Mouse (Mus musculus): ENCODE measurements around the gene Dhrs11. TPM values are rescaled to one million over a fixed set of nuclear protein-coding genes. Genes with fewer than 3 reads are reported as not detected.
A peak's percentile ranks its signal among the peaks of the same experiment; 100 is the strongest.
"Not testable (repeated sequence)": the region's sequence is repeated elsewhere in the genome, so short reads cannot be mapped to it uniquely, and the experiment has no call there.

Gene Dhrs11
- total RNA-seq (2021): 10 to 100 TPM; 30.6 to 33.4 TPM
- long read RNA-seq, experiment 1, transcript Dhrs11-201 (7 exons, 1,254 nt): major isoform, 34 of 46 reads
- long read RNA-seq, experiment 1, partial matches to known transcripts: 2 of 46 reads
- long read RNA-seq, experiment 1, other reads (novel, unspliced or antisense): 10 of 46 reads
- long read RNA-seq, experiment 2, transcript Dhrs11-201 (7 exons, 1,254 nt): major isoform, 43 of 58 reads
- long read RNA-seq, experiment 2, partial matches to known transcripts: 3 of 58 reads
- long read RNA-seq, experiment 2, other reads (novel, unspliced or antisense): 12 of 58 reads

GRCm38 (mm10) chr11:84828516-84829399 is at the start of gene Dhrs11:
TSS of gene Dhrs11 (minus strand) at chr11:84828994.
- peak; percentile 95 to 96 for DNase-seq
- intact Hi-C loops (cut with DNase I): no loop called here

- intact Hi-C loops (cut with DNase I); DNase-seq: not testable (repeated sequence)
Observed at GRCm38 (mm10) chr11:84876020-84876419, 47.2 kb upstream of the Dhrs11 start.

GRCm38 (mm10) chr11:84873042-84873833 is 44.4 kb upstream of the Dhrs11 start:
- DNase-seq: no peak
- intact Hi-C loops (cut with DNase I): no loop called here

- DNase-seq: no peak
- intact Hi-C loops (cut with DNase I): no loop called here
Observed at GRCm38 (mm10) chr11:84871548-84872069, 42.8 kb upstream of the Dhrs11 start.

- no peak for DNase-seq
- intact Hi-C loops (cut with DNase I): no loop called here
Observed at GRCm38 (mm10) chr11:84871046-84871445, 42.3 kb upstream of the Dhrs11 start.

- intact Hi-C loops (cut with DNase I): no loop called here
- DNase-seq: peak; percentile 91
Observed at GRCm38 (mm10) chr11:84870337-84871043, 41.7 kb upstream of the Dhrs11 start, which contains the start of gene Ggnbp2. TSS of gene Ggnbp2 (minus strand) at chr11:84870817.

GRCm38 (mm10) chr11:84869537-84870232 is 40.9 kb upstream of the Dhrs11 start:
- DNase-seq: peak; percentile 88 to 90
- intact Hi-C loops (cut with DNase I): loop anchor here (5.0 kb wide), 1 partner anchor 37 kb away; no protein-coding TSS in a partner anchor

- DNase-seq: no peak
- intact Hi-C loops (cut with DNase I): loop anchor here (5.0 kb wide), 1 partner anchor 37 kb away; no protein-coding TSS in a partner anchor
Observed at GRCm38 (mm10) chr11:84868786-84869259, 40.0 kb upstream of the Dhrs11 start.

GRCm38 (mm10) chr11:84867586-84867985 is 38.8 kb upstream of the Dhrs11 start:
- DNase-seq: no peak
- intact Hi-C loops (cut with DNase I): loop anchor here (5.0 kb wide), 1 partner anchor 35 kb away; no protein-coding TSS in a partner anchor

- no peak for DNase-seq
- intact Hi-C loops (cut with DNase I): loop anchor here (5.0 kb wide), 1 partner anchor 33 kb away; no protein-coding TSS in a partner anchor
Observed at GRCm38 (mm10) chr11:84865268-84865667, 36.5 kb upstream of the Dhrs11 start.

- no peak for DNase-seq
- intact Hi-C loops (cut with DNase I): no loop called here
Observed at GRCm38 (mm10) chr11:84855285-84855684, 26.5 kb upstream of the Dhrs11 start.

- no peak for DNase-seq
- intact Hi-C loops (cut with DNase I): no loop called here
Observed at GRCm38 (mm10) chr11:84847475-84848090, 18.8 kb upstream of the Dhrs11 start.

GRCm38 (mm10) chr11:84846741-84847474 is 18.1 kb upstream of the Dhrs11 start:
- no peak for DNase-seq
- intact Hi-C loops (cut with DNase I): no loop called here

- DNase-seq: no peak
- intact Hi-C loops (cut with DNase I): no loop called here
Observed at GRCm38 (mm10) chr11:84839330-84839729, 10.5 kb upstream of the Dhrs11 start.

- intact Hi-C loops (cut with DNase I); DNase-seq: not testable (repeated sequence)
Observed at GRCm38 (mm10) chr11:84829495-84829894, 701 bp upstream of the Dhrs11 start.

- no peak for DNase-seq
- intact Hi-C loops (cut with DNase I): no loop called here
Observed at GRCm38 (mm10) chr11:84827901-84828503, 792 bp downstream of the Dhrs11 start.

GRCm38 (mm10) chr11:84827492-84827891 is 1.3 kb downstream of the Dhrs11 start:
- DNase-seq: no peak
- intact Hi-C loops (cut with DNase I): no loop called here
